Mouse (Mus musculus): ENCODE measurements around the gene Ccdc157. TPM values are rescaled to one million over a fixed set of nuclear protein-coding genes. Genes with fewer than 3 reads are reported as not detected.
A peak's percentile ranks its signal among the peaks of the same experiment; 100 is the strongest.

Ccdc157 gene
- polyA plus RNA-seq, 1 experiment from 2014 or later: 6.6 TPM

DNA sequence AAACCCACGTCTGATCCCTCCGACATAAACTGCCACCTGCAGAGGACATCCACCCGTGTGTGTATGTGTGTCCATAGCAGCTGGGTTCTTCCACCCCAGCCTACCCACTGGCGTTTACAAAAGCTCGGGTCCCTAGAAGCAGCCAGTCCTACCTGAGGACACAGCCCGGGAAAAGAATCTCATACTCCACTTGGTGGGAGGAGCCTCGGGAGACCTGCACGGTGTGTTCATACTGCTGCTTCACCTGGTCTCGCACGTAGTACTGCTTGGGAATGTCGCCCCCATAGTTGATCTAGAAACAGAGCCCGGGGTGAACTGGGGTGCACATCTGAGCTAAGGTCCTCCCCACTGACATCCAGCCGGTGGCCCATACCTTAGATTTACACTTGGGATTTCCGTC is 56.6 kb downstream of the Ccdc157 start:
- H3K27ac ChIP-seq (ENCODE audit: low read depth): no peak overlapping the region
- H3K36me3 ChIP-seq (ENCODE audit: insufficient read depth): no peaks in the 10 kb centered on the region
- no peaks in the 10 kb centered on the region for H3K4me1 ChIP-seq (ENCODE audit: insufficient read depth)
- H3K27me3 ChIP-seq (ENCODE audit: insufficient read depth, low read length): no peaks in the 10 kb centered on the region
- 56% methylated on average over 14 of the region's 14 CpGs for WGBS
- no peak overlapping the region for H3K4me3 ChIP-seq (ENCODE audit: low read depth, low read length)
- no peak overlapping the region for H3K4me2 ChIP-seq
- no peak; the same call in 1 of the 2 replicates for ATAC-seq (ENCODE audit: insufficient read depth)
- no peak for DNase-seq
- TF ChIP-seq CTCF (IDR thresholded peaks at IDR 0.05; ENCODE audit: low read depth): no peak
- H3K9me3 ChIP-seq (ENCODE audit: low read depth, low read length): no peaks in the 10 kb centered on the region
- no peak overlapping the region for H3K9ac ChIP-seq

DNA sequence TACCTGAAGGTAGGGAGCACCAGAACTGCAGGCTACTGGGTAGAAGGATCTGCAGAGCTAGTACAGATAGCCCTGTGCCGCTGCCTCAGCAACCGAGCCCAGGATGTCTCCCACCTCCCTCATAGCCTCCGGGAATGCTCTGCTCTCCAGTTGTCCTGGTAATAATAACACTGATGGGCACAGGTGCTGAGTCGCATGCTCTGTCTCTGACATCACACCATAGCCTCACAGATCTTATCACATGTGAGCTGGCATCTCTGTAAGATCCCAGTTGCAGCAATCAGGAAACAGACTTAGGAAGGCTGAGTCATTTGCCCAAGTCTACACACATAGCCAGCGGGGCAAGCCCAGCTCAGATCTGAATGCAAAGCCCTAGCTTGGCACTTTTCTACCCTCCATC is 58.2 kb downstream of the Ccdc157 start:
- no peak for TF ChIP-seq CTCF (IDR thresholded peaks at IDR 0.05; ENCODE audit: low read depth)
- Histone ChIP-seq H3K4me1 (ENCODE audit: insufficient read depth) (0 out of 2 replicates have a peak, but pooled peaks cover 6% of the 10 kb centered on the region), H3K27me3 (ENCODE audit: insufficient read depth, low read length) (no peaks in the 10 kb centered on the region), H3K4me3 (ENCODE audit: low read depth, low read length) (no peak overlapping the region), H3K4me2 (no peak overlapping the region), H3K9ac (no peak overlapping the region), H3K9me3 (ENCODE audit: low read depth, low read length) (no peaks in the 10 kb centered on the region), H3K27ac (ENCODE audit: low read depth) (no peak overlapping the region), H3K36me3 (ENCODE audit: insufficient read depth) (no peaks in the 10 kb centered on the region)
- 67% methylated on average over 5 of the region's 5 CpGs for WGBS
- DNase-seq (no peak), ATAC-seq (ENCODE audit: insufficient read depth) (no peak)

DNA sequence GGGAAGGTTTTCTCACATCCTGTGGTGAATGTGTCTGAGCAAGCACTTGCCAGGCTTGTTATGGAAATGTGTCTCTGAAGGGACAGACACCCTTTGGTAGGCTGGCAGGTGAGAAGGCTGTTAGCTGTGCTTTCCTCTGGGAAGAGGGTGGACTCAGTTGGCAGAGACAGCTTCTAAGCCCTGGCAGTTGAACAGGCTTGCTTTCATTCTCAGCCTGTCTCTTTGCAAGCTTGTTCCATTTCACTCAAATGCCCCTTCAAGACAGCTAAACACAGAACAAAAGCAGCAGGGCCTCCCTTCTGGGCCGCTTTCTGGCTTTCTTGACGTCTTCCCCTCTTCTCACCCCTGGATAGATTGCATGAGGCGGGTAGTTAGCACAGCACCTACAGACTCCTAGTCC is 60.6 kb downstream of the Ccdc157 start:
- Histone ChIP-seq H3K27ac (ENCODE audit: low read depth) (no peak overlapping the region), H3K4me1 (ENCODE audit: insufficient read depth) (peaks cover 6% of the 10 kb centered on the region; the same call in 1 of the 2 replicates), H3K9me3 (ENCODE audit: low read depth, low read length) (no peaks in the 10 kb centered on the region), H3K4me2 (no peak overlapping the region), H3K27me3 (ENCODE audit: insufficient read depth, low read length) (no peaks in the 10 kb centered on the region), H3K36me3 (ENCODE audit: insufficient read depth) (no peaks in the 10 kb centered on the region), H3K4me3 (ENCODE audit: low read depth, low read length) (no peak overlapping the region), H3K9ac (no peak overlapping the region)
- no peak for TF ChIP-seq CTCF (IDR thresholded peaks at IDR 0.05; ENCODE audit: low read depth)
- whole genome bisulfite sequencing: 60% methylated on average over 3 of the region's 3 CpGs
- DNase-seq: no peak
- no peak for ATAC-seq (ENCODE audit: insufficient read depth)

DNA sequence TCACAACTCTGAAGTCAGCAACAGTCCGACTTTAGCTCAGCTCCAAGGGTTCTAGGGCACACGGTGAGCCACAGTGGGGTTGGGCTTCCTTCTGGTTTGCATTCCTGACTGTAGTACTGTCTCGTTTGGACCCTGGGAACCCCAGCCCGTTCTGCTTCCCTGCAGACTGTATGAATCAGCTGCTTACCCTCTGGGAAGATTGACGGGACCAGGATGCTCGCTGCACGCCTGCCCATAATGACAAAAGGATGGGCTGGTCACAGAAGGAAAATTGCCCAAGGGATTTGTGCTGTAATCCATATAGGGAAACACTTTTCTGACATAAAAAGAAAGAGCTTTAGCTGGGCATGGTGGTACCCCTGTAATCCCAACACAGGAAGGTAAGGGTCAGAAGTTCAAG is 61.3 kb downstream of the Ccdc157 start:
- DNase-seq: no peak
- no peak overlapping the region for H3K4me3 ChIP-seq (ENCODE audit: low read depth, low read length)
- H3K4me1 ChIP-seq (ENCODE audit: insufficient read depth): peaks cover 6% of the 10 kb centered on the region; the same call in 1 of the 2 replicates
- no peaks in the 10 kb centered on the region for H3K27me3 ChIP-seq (ENCODE audit: insufficient read depth, low read length)
- no peak for TF ChIP-seq CTCF (IDR thresholded peaks at IDR 0.05; ENCODE audit: low read depth)
- no peak overlapping the region for H3K27ac ChIP-seq (ENCODE audit: low read depth)
- ATAC-seq (ENCODE audit: insufficient read depth): no peak
- H3K36me3 ChIP-seq (ENCODE audit: insufficient read depth): no peaks in the 10 kb centered on the region
- WGBS: 64% methylated on average over 7 of the region's 7 CpGs
- H3K9ac ChIP-seq: no peak overlapping the region
- no peak overlapping the region for H3K4me2 ChIP-seq
- H3K9me3 ChIP-seq (ENCODE audit: low read depth, low read length): no peaks in the 10 kb centered on the region

DNA sequence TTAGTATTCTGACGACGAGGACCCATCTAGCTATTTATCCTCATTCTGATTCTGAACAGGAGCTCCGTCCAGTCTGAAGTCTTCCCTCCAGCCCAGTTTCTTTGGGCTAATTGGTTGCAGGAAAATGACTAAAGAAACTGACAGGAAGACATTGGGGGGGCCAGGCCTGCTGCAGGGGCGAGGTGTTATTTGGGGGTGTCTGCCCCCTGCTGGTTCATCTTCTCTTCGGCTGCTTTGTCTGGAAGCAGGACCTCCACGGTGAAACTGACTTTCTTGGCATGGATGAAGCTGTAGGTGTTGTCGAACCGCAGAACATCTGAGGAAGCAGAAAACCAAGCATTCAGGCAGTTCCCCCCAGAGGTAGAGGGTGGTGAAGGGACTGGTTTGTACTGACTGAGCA is 62.0 kb downstream of the Ccdc157 start:
- WGBS: 57% methylated on average over 8 of the region's 8 CpGs
- no peaks in the 10 kb centered on the region for H3K27me3 ChIP-seq (ENCODE audit: insufficient read depth, low read length)

DNA sequence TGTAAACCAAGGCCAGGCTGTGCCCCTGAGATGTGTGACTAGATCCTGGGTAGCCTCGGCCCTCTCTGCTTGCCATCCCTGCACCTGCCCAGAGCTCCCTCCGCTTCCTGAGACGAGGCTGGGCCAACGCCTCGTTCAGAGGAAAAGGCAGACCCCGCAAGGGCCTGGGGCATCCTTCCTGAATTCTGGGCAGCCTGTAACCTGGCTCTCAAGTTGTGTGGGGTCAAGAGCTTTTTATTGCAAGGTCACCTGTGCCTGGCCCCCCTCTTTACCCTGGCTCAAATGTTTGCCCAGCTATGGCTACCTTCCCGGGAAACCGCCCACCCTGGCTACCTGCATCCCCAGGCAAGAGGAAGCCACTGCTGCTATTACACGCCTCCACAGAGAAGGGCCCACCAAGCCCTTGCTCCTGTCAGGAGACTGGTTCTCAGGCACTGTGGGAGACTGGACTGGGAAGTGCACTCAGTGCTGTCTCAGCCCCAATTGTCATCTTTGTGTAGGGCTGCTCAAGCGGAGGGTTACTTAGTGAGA is 62.9 kb downstream of the Ccdc157 start:
- DNase-seq: no peak
- H3K36me3 ChIP-seq (ENCODE audit: insufficient read depth): no peaks in the 10 kb centered on the region
- H3K27me3 ChIP-seq (ENCODE audit: insufficient read depth, low read length): no peaks in the 10 kb centered on the region
- H3K4me1 ChIP-seq (ENCODE audit: insufficient read depth): peaks cover 6% of the 10 kb centered on the region; the same call in 1 of the 2 replicates
- peak; percentile 48 for ATAC-seq (ENCODE audit: insufficient read depth)
- H3K4me2 ChIP-seq: peak overlapping the region; percentile 92
- no peak for TF ChIP-seq CTCF (IDR thresholded peaks at IDR 0.05; ENCODE audit: low read depth)
- no peaks in the 10 kb centered on the region for H3K9me3 ChIP-seq (ENCODE audit: low read depth, low read length)
- peak overlapping the region; percentile 71 for H3K9ac ChIP-seq
- H3K4me3 ChIP-seq (ENCODE audit: low read depth, low read length): peak overlapping the region; percentile 58
- peak overlapping the region; percentile 88 for H3K27ac ChIP-seq (ENCODE audit: low read depth)
- WGBS: 22% methylated on average over 10 of the region's 10 CpGs

More for the DNA sequence above, 62.0 kb downstream of the Ccdc157 start:
- Histone ChIP-seq H3K36me3 (ENCODE audit: insufficient read depth) (no peaks in the 10 kb centered on the region), H3K4me2 (no peak overlapping the region), H3K9me3 (ENCODE audit: low read depth, low read length) (no peaks in the 10 kb centered on the region), H3K27ac (ENCODE audit: low read depth) (no peak overlapping the region), H3K9ac (no peak overlapping the region), H3K4me1 (ENCODE audit: insufficient read depth) (peaks cover 6% of the 10 kb centered on the region; the same call in 1 of the 2 replicates), H3K4me3 (ENCODE audit: low read depth, low read length) (no peak overlapping the region)
- TF ChIP-seq CTCF (IDR thresholded peaks at IDR 0.05; ENCODE audit: low read depth): peak; percentile 43
- peak; percentile 6 for DNase-seq
- ATAC-seq (ENCODE audit: insufficient read depth): no peak

DNA sequence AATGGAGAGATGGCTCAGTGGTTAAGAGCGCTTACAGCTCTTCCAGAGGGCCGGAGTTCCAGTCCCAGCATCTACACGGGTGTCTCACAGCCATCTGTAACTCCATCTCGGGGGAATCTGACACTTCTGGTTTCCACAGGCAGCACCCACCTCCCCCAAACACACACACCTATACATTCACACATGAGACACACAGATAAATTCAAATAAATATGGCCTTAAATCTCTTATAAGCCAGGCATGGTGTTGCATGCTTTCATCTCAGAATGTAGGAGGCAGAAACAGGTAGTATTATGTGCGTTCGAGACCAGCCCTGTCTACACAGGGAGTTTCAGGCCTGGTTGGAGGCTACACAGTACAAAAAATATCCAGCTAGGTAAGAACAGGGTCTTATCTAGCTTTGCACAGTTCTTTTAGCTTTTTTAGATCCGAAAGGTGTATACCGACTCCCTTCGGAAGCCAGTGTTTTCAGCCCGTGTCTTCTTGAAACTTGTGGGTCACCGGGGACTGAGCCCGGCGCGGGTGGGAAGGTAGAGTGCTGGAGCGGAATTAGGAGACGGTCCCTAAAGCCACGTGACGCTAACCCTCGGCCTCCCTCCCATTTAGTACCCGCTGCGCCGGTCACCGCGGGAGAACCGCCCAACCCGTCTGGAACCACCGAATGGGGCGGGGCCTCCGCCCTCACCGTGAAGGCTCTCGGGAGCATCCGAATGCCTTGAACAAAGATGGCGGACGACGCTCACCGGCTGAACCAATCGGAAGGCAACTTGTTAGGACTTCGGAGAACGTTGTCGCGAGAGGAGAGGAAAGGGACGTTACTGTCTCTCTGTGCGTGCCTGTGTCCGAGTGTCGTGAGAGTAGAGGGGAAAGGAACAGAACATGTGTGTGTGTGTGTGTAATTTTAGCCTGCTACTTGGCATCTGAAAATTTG is 63.8 kb downstream of the Ccdc157 start:
- Histone ChIP-seq H3K4me1 (ENCODE audit: insufficient read depth) (peaks cover 6% of the 10 kb centered on the region; the same call in 1 of the 2 replicates), H3K4me2 (peak overlapping the region; percentile 92), H3K27me3 (ENCODE audit: insufficient read depth, low read length) (no peaks in the 10 kb centered on the region), H3K4me3 (ENCODE audit: low read depth, low read length) (peak overlapping the region; percentile 58), H3K9me3 (ENCODE audit: low read depth, low read length) (no peaks in the 10 kb centered on the region), H3K36me3 (ENCODE audit: insufficient read depth) (peaks cover 7% of the 10 kb centered on the region; the same call in 1 of the 2 replicates), H3K9ac (peak overlapping the region; percentile 71), H3K27ac (ENCODE audit: low read depth) (peak overlapping the region; percentile 88)
- DNase-seq (peak; percentile 99), ATAC-seq (ENCODE audit: insufficient read depth) (peak; percentile 94)
- 4% methylated on average over 45 of the region's 45 CpGs for WGBS
- TF ChIP-seq CTCF (IDR thresholded peaks at IDR 0.05; ENCODE audit: low read depth): no peak

Data from lung, embryonic 14.5 days (tissue).